Mouse (Mus musculus) G1E (cell line): ENCODE measurements around the gene Nr4a3. TPM values are rescaled to one million over a fixed set of nuclear protein-coding genes. Genes with fewer than 3 reads are reported as not detected.

Experiments used
- ATAC-seq: 2 replicates; pipeline ENCODE4 v1.8.0; 2016; ENCODE audit warnings: mild to moderate bottlenecking; ENCODE audit not compliant: insufficient number of reproducible peaks, poor library complexity, low FRiP score, severe bottlenecking; ENCODE audit errors: extremely low read depth
- DNase-seq: peaks from one replicate; pipeline ENCODE4 v3.0.0; 2012; ENCODE audit warnings: low spot score
- H3K27me3 ChIP-seq: 2 replicates; pipeline ENCODE4 v1.6.1; 2012; ENCODE audit warnings: mild to moderate bottlenecking, low read length, inconsistent platforms; ENCODE audit not compliant: insufficient read depth
- H3K36me3 ChIP-seq: replicated peaks from 2 replicates; pipeline ENCODE3; 2012; ENCODE audit warnings: mild to moderate bottlenecking, inconsistent platforms
- H3K4me1 ChIP-seq: 2 replicates; pipeline ENCODE4 v1.6.1; 2012; ENCODE audit warnings: low read depth, low read length, inconsistent platforms, mixed read lengths; ENCODE audit not compliant: insufficient read depth
- H3K4me3 ChIP-seq: 2 replicates; pipeline ENCODE4 v1.5.1; 2012; ENCODE audit warnings: low read depth, mild to moderate bottlenecking, inconsistent platforms, low read length, moderate library complexity, mixed read lengths
- H3K9me3 ChIP-seq: replicated peaks from 2 replicates; pipeline ENCODE4 v1.6.1; 2012; ENCODE audit warnings: inconsistent platforms
- CTCF ChIP-seq: IDR thresholded peaks from 2 replicates; pipeline ENCODE4 v1.5.1; 2012; ENCODE audit warnings: low read depth, low read length, inconsistent platforms, mixed read lengths
- GATA1 ChIP-seq: IDR thresholded peaks from 2 replicates; pipeline ENCODE4 v1.6.1; 2012; ENCODE audit warnings: borderline replicate concordance, low read length, inconsistent platforms, mixed read lengths
- GATA2 ChIP-seq: IDR thresholded peaks from 2 replicates; pipeline ENCODE4 v1.6.1; 2012; ENCODE audit warnings: low read depth, low read length, inconsistent platforms, borderline replicate concordance
- POLR2AphosphoS5 ChIP-seq: IDR thresholded peaks from 2 replicates; pipeline ENCODE4 v1.6.1; 2012; ENCODE audit warnings: low read depth, low read length, inconsistent platforms; ENCODE audit not compliant: insufficient replicate concordance
- TAL1 ChIP-seq: conservative IDR thresholded peaks from 2 replicates; pipeline ENCODE4 v1.6.1; 2012; ENCODE audit warnings: low read depth, low read length, inconsistent platforms, mixed read lengths
- polyA plus RNA-seq: library from polyadenylated mRNA; stranded (reverse); fragments of >175 nt; gene quantifications from 2 replicates; pipeline ENCODE4 v1.2.3, GENCODE M21; 2012
- total RNA-seq, 2 experiments: library from RNA; stranded (forward) in 1 of 2; stranded (reverse) in 1 of 2; fragments of 200-1000 nt in 1 of 2; fragments of >200 nt in 1 of 2; fragmentation: Nextera tagmentation in 1 of 2; gene quantifications; 2 replicates each; pipeline ENCODE4 v1.2.3; 2014 to 2017

Nr4a3 gene
- total and polyA plus RNA-seq, 3 experiments, result 0.20 to 0.68 (median 0.33) TPM

- no peaks in the 10 kb centered on the region for H3K9me3 ChIP-seq
- no peaks in the 10 kb centered on the region for H3K36me3 ChIP-seq
- DNase-seq (no peak), ATAC-seq (no peak)
- no peak overlapping the region for H3K4me3 ChIP-seq
- no peaks in the 10 kb centered on the region for H3K4me1 ChIP-seq
- peaks cover 18% of the 10 kb centered on the region for H3K27me3 ChIP-seq
- no peak for TF ChIP-seq TAL1
- no peak for TF ChIP-seq GATA2
- TF ChIP-seq GATA1, result no peak
- TF ChIP-seq POLR2AphosphoS5, result no peak
- no peak for TF ChIP-seq CTCF
Measured at GRCm38 (mm10) chr4:48076693-48077471, 31.9 kb downstream of the Nr4a3 start.

GRCm38 (mm10) chr4:48078213-48078612, 33.3 kb downstream of the Nr4a3 start:
- Histone ChIP-seq H3K9me3 (no peaks in the 10 kb centered on the region), H3K27me3 (peaks cover 19% of the 10 kb centered on the region), H3K36me3 (no peaks in the 10 kb centered on the region), H3K4me1 (no peaks in the 10 kb centered on the region), H3K4me3 (no peak overlapping the region)
- TF ChIP-seq GATA1 (no peak), GATA2 (no peak), TAL1 (no peak), CTCF (no peak), POLR2AphosphoS5 (no peak)
- no peak for DNase-seq
- no peak for ATAC-seq

- ATAC-seq (no peak), DNase-seq (no peak)
- Histone ChIP-seq H3K4me1 (no peaks in the 10 kb centered on the region), H3K36me3 (no peaks in the 10 kb centered on the region), H3K9me3 (no peaks in the 10 kb centered on the region), H3K4me3 (no peak overlapping the region), H3K27me3 (peaks cover 19% of the 10 kb centered on the region)
- TF ChIP-seq POLR2AphosphoS5 (no peak), GATA2 (no peak), GATA1 (no peak), CTCF (no peak), TAL1 (no peak)
Measured at GRCm38 (mm10) chr4:48079285-48080039, 34.5 kb downstream of the Nr4a3 start.

- no peak for ATAC-seq
- no peaks in the 10 kb centered on the region for H3K9me3 ChIP-seq
- TF ChIP-seq POLR2AphosphoS5 (no peak), TAL1 (no peak), GATA2 (no peak), CTCF (no peak), GATA1 (no peak)
- peaks cover 28% of the 10 kb centered on the region; the same call in 1 of the 2 replicates for H3K27me3 ChIP-seq
- no peak for DNase-seq
- peaks cover 3% of the 10 kb centered on the region for H3K4me1 ChIP-seq
- no peak overlapping the region for H3K4me3 ChIP-seq
- no peaks in the 10 kb centered on the region for H3K36me3 ChIP-seq
Measured at GRCm38 (mm10) chr4:48083452-48083851, 38.5 kb downstream of the Nr4a3 start.

- ATAC-seq (no peak), DNase-seq (no peak)
- Histone ChIP-seq H3K4me3 (no peak overlapping the region), H3K4me1 (peaks cover 3% of the 10 kb centered on the region), H3K27me3 (peaks cover 21% of the 10 kb centered on the region; the same call in 1 of the 2 replicates), H3K9me3 (no peaks in the 10 kb centered on the region), H3K36me3 (no peaks in the 10 kb centered on the region)
- no peak for TF ChIP-seq TAL1
- no peak for TF ChIP-seq CTCF
- no peak for TF ChIP-seq POLR2AphosphoS5
- TF ChIP-seq GATA2, result no peak
Measured at GRCm38 (mm10) chr4:48086609-48087008, 41.7 kb downstream of the Nr4a3 start.

- H3K27me3 ChIP-seq, result peaks cover 21% of the 10 kb centered on the region; the same call in 1 of the 2 replicates
- no peaks in the 10 kb centered on the region for H3K36me3 ChIP-seq
- DNase-seq (no peak), ATAC-seq (no peak)
- TF ChIP-seq POLR2AphosphoS5, result no peak
- TF ChIP-seq TAL1, result no peak
- TF ChIP-seq GATA2, result no peak
- TF ChIP-seq GATA1, result no peak
- H3K9me3 ChIP-seq, result no peaks in the 10 kb centered on the region
- no peak overlapping the region for H3K4me3 ChIP-seq
- H3K4me1 ChIP-seq, result peaks cover 3% of the 10 kb centered on the region
Measured at GRCm38 (mm10) chr4:48087497-48087896, 42.5 kb downstream of the Nr4a3 start.
